Mouse (Mus musculus): ENCODE data around the gene Gm45208.

GRCm38 (mm10) chrX:7690486-7690885, 31.6 kb upstream of the Gm45208 start:
- TF ChIP-seq GATA1 (IDR thresholded peaks at IDR 0.05; ENCODE audit: low read length) = no peak
- no peak for TF ChIP-seq TAL1 (IDR thresholded peaks at IDR 0.05; ENCODE audit: low read length)
